Mouse (Mus musculus): ENCODE data around the gene Vmp1. TPM values are rescaled to one million over a fixed set of nuclear protein-coding genes. Genes with fewer than 3 reads are reported as not detected.

Vmp1 gene
- polyA plus RNA-seq, 1 experiment from 2014 or later, result 96.7 TPM

GRCm38 (mm10) chr11:86646885-86647459 lies 36.7 kb downstream of the Vmp1 start:
- peaks cover 11% of the 10 kb centered on the region for H3K36me3 ChIP-seq
- H3K9me3 ChIP-seq (replicated peaks), result no peaks in the 10 kb centered on the region
- 97% methylated on average over 3 of the region's 3 CpGs for WGBS
- DNase-seq (ENCODE audit: low spot score), result no peak
- no peaks in the 10 kb centered on the region for H3K27me3 ChIP-seq (ENCODE audit: low read depth, poor library complexity, severe bottlenecking)
- peaks cover 18% of the 10 kb centered on the region for H3K4me1 ChIP-seq
- no peak overlapping the region for H3K27ac ChIP-seq (replicated peaks)
- H3K4me3 ChIP-seq, result no peak overlapping the region

- 70% methylated on average over 7 of the region's 7 CpGs for WGBS
- H3K4me1 ChIP-seq, result peaks cover 18% of the 10 kb centered on the region
- no peaks in the 10 kb centered on the region for H3K9me3 ChIP-seq (replicated peaks)
- H3K27ac ChIP-seq (replicated peaks), result 0 out of 2 replicates have a peak overlapping the region, but pooled peaks have one; percentile 9
- H3K27me3 ChIP-seq (ENCODE audit: low read depth, poor library complexity, severe bottlenecking), result no peaks in the 10 kb centered on the region
- DNase-seq (ENCODE audit: low spot score), result peak; percentile 17
- H3K4me3 ChIP-seq, result no peak overlapping the region
- H3K36me3 ChIP-seq, result peaks cover 14% of the 10 kb centered on the region
These were observed 37.4 kb downstream of the Vmp1 start for GRCm38 (mm10) chr11:86646136-86646834.

DNA sequence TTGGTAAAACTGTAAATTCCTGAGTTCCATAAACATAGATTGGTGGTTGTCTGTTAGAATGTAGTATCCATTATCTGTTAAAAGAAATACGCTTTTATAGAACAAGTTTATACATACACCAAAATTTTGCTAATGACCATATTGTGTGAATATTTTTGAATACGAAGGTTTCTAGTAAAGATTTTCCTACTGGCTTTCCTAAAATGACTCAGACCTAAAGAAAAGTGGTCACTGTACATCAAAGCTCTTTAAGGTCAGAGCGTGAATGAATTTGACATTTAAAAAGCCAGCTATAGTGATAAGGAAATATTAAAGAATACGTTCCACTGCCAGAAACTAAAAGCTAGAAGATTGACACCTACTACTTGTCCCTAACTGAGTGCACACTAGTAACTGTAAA lies 39.1 kb downstream of the Vmp1 start:
- Histone ChIP-seq H3K27me3 (ENCODE audit: low read depth, poor library complexity, severe bottlenecking) (no peaks in the 10 kb centered on the region), H3K9me3 (replicated peaks) (no peaks in the 10 kb centered on the region), H3K4me1 (peaks cover 11% of the 10 kb centered on the region), H3K36me3 (peaks cover 24% of the 10 kb centered on the region), H3K4me3 (no peak overlapping the region), H3K27ac (replicated peaks) (no peak overlapping the region)
- 95% methylated on average over 4 of the region's 4 CpGs for WGBS
- DNase-seq (ENCODE audit: low spot score), result no peak

- Histone ChIP-seq H3K27me3 (ENCODE audit: low read depth, poor library complexity, severe bottlenecking) (no peaks in the 10 kb centered on the region), H3K27ac (replicated peaks) (no peak overlapping the region), H3K4me3 (no peak overlapping the region), H3K4me1 (peaks cover 5% of the 10 kb centered on the region), H3K9me3 (replicated peaks) (no peaks in the 10 kb centered on the region), H3K36me3 (peaks cover 24% of the 10 kb centered on the region)
- WGBS, result 91% methylated on average over 4 of the region's 4 CpGs
- no peak for DNase-seq (ENCODE audit: low spot score)
These were observed 41.9 kb downstream of the Vmp1 start for GRCm38 (mm10) chr11:86641714-86642113.

DNA sequence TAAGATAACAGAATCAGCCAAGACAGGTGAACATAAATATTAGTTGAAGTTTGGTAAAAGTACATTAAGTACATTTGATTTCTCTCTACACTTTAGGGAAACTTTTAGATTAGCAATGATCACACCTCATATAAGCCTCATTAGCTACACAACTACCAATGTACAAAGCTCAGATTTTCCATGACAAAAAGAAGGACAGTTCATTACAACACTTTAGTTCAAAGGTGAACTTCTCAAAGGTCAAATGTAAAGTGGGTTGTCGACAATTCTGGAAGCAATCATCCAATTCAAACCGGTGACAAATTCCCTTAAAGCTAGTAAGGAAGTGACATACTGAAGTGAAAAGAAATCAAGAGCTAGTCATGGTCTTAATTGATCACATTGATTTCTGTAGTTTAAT lies 45.9 kb downstream of the Vmp1 start:
- 85% methylated on average over 2 of the region's 2 CpGs for WGBS
- no peak overlapping the region for H3K27ac ChIP-seq (replicated peaks)

DNA sequence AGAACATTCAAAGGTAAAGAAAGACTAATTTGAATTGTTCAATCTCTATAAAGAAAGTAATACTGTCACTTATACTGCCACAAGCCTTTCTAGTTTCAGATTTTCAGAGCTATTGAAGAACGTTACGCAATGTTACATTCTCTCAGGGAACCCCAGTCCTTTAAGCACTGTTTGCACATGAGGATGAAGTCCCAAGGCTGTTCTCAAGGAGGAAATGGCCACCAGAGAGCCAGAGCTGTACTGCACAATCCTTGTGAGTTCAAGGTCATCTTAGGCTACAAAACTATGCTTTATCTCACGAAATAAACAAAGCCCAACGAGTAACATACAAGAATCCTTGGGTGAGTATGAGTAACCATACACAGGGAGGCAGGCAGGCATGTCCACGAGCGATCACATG lies 49.2 kb downstream of the Vmp1 start:
- Histone ChIP-seq H3K27me3 (ENCODE audit: low read depth, poor library complexity, severe bottlenecking) (no peaks in the 10 kb centered on the region), H3K36me3 (peaks cover 35% of the 10 kb centered on the region), H3K9me3 (replicated peaks) (no peaks in the 10 kb centered on the region), H3K4me1 (no peaks in the 10 kb centered on the region), H3K27ac (replicated peaks) (no peak overlapping the region), H3K4me3 (no peak overlapping the region)
- WGBS, result 93% methylated on average over 6 of the region's 6 CpGs
- DNase-seq (ENCODE audit: low spot score), result no peak

More for the DNA sequence above, 45.9 kb downstream of the Vmp1 start:
- no peaks in the 10 kb centered on the region for H3K9me3 ChIP-seq (replicated peaks)
- H3K36me3 ChIP-seq, result peaks cover 32% of the 10 kb centered on the region
- DNase-seq (ENCODE audit: low spot score), result no peak
- H3K4me1 ChIP-seq, result no peaks in the 10 kb centered on the region
- no peak overlapping the region for H3K4me3 ChIP-seq
- H3K27me3 ChIP-seq (ENCODE audit: low read depth, poor library complexity, severe bottlenecking), result no peaks in the 10 kb centered on the region

DNA sequence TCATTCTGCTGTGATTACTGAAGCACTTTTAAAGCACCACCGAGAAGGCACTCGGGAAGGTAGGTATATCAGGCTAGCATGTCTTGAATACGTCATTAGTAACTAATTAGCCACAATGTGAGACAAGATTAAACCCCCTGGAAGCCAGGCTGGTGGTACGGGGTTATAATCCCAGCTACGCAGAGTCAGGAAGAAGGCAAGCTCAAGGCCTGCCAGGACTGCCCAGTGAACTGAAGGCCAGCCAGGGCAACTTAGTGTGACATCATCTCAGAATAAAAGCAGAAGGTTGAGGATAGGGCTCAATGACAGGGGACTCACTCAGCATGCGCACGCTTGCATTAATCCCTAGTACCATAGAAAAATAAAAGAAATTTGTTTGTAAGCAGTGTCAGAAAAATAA lies 53.7 kb downstream of the Vmp1 start:
- peaks cover 33% of the 10 kb centered on the region for H3K36me3 ChIP-seq
- no peak overlapping the region for H3K4me3 ChIP-seq
- no peaks in the 10 kb centered on the region for H3K27me3 ChIP-seq (ENCODE audit: low read depth, poor library complexity, severe bottlenecking)
- 90% methylated on average over 7 of the region's 7 CpGs for WGBS
- H3K27ac ChIP-seq (replicated peaks), result no peak overlapping the region
- DNase-seq (ENCODE audit: low spot score), result no peak
- no peaks in the 10 kb centered on the region for H3K4me1 ChIP-seq
- H3K9me3 ChIP-seq (replicated peaks), result no peaks in the 10 kb centered on the region

DNA sequence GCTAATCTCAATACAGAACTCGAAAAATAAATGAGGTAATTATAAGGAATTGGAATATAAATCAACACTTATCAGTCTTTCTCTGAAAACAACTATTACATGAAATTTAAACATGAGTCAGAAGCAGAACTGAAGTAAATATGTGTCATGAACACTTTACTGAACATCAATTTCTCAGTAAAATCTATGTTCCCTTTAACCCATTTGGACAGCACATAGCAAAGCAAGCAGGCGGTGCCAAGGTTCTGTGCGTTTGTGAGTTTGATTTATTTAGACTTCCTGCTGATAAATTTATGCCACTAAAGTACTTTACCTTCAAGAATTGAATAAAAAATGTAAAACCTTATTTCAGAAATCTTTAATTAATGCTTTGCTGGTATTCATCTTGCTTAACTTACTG lies 54.2 kb downstream of the Vmp1 start:
- WGBS, result 86% methylated on average over 3 of the region's 3 CpGs
- Histone ChIP-seq H3K4me1 (no peaks in the 10 kb centered on the region), H3K9me3 (replicated peaks) (no peaks in the 10 kb centered on the region), H3K4me3 (no peak overlapping the region), H3K27ac (replicated peaks) (no peak overlapping the region), H3K36me3 (peaks cover 28% of the 10 kb centered on the region), H3K27me3 (ENCODE audit: low read depth, poor library complexity, severe bottlenecking) (no peaks in the 10 kb centered on the region)
- no peak for DNase-seq (ENCODE audit: low spot score)

DNA sequence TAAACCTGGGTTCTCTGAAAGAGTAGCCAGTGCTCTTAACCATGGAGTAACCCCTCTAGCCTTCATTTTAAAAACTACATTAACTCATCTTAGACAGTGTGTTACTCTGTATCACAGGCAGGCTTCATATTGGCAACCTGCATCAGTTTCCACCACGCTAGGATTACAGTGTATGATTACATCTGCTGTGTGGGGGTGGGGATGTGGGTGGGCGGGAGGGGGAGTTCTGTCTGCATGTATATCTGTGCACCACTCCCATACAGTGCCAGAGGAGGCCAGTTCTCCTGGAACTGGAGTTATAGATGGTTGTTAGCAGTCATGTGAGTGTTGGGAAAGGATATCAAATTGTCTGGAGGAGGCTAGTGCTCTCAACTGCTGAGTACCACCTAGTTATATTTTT lies 55.2 kb downstream of the Vmp1 start:
- no peaks in the 10 kb centered on the region for H3K4me1 ChIP-seq
- H3K4me3 ChIP-seq, result no peak overlapping the region
- H3K27ac ChIP-seq (replicated peaks), result no peak overlapping the region
- WGBS, result 85% methylated on average over 2 of the region's 2 CpGs
- no peaks in the 10 kb centered on the region for H3K27me3 ChIP-seq (ENCODE audit: low read depth, poor library complexity, severe bottlenecking)
- H3K36me3 ChIP-seq, result peaks cover 25% of the 10 kb centered on the region
- DNase-seq (ENCODE audit: low spot score), result no peak
- no peaks in the 10 kb centered on the region for H3K9me3 ChIP-seq (replicated peaks)

DNA sequence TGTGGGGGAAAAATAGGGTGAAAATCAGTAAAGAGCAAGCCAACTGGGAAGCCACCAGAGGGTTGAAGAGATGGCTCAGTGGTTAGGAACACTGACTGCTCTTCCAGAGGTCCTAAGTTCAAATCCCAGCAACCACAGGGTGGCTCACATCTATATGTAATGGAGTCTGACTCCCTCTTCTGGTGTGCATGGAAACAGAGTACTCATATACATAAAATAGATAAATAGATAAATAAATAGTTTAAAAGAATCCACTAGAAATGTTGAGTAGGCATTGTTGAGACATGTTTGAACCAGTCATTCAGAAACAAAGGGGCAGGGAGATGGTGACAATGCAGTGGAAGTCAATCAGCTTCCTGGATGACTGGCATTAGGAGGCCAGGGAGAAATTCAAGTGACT lies 56.0 kb downstream of the Vmp1 start:
- no peak overlapping the region for H3K4me3 ChIP-seq
- no peaks in the 10 kb centered on the region for H3K27me3 ChIP-seq (ENCODE audit: low read depth, poor library complexity, severe bottlenecking)
- H3K36me3 ChIP-seq, result peaks cover 20% of the 10 kb centered on the region
- H3K27ac ChIP-seq (replicated peaks), result no peak overlapping the region
- DNase-seq (ENCODE audit: low spot score), result no peak
- H3K4me1 ChIP-seq, result no peaks in the 10 kb centered on the region
- no peaks in the 10 kb centered on the region for H3K9me3 ChIP-seq (replicated peaks)

DNA sequence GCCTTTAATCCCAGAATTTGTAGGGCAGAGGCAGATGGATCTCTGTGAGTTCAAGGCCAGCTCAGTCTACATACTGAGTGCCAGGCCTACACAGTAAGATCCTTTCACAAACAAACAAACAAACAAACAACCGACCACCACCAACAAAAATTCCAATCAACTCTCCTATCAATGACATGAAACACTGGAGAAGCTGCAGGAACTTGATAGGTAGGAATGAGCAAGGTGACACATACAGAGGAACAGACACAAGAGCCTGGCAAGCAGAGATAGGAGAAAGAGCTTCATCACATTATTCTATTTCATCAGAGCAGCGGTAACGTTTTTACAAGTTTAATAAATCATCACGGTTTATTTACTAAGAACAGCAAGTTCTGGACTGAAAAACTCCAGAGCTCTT lies 56.9 kb downstream of the Vmp1 start:
- Histone ChIP-seq H3K4me1 (no peaks in the 10 kb centered on the region), H3K9me3 (replicated peaks) (no peaks in the 10 kb centered on the region), H3K27me3 (ENCODE audit: low read depth, poor library complexity, severe bottlenecking) (no peaks in the 10 kb centered on the region), H3K36me3 (peaks cover 15% of the 10 kb centered on the region), H3K4me3 (no peak overlapping the region), H3K27ac (replicated peaks) (no peak overlapping the region)
- WGBS, result 94% methylated on average over 4 of the region's 4 CpGs
- no peak for DNase-seq (ENCODE audit: low spot score)

DNA sequence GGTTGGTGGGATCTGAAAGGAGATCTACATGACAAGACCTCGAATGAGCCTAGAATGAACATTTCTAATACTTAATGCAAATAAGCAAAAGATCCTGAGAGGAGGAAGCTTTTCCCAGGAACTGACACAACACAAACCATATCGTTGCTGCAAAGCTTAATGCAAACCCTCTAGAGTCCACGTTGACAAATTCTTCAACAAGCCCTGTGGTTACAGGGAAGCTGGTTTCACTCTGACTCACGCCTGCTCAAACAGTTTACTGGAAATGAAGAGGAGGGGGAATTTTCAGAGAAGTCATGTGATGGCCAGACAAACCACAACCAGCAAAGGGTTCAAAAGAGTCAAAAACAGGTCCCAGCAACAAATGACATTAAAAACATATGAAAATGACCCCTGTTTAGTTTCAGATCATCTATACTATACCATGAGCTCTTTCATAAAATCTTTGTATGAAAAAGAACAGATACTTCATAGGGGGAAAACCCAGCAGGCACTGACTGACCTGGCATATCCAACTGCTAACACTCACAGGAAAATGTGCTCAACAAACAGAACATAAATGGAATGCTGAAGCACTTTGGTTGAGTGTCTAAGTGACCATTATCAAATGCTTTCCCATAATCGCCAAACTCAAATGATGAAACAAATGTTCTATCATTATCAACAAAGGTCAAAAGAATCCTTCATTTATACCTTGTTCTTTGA lies 59.2 kb downstream of the Vmp1 start:
- Histone ChIP-seq H3K27ac (replicated peaks) (no peak overlapping the region), H3K9me3 (replicated peaks) (no peaks in the 10 kb centered on the region), H3K4me3 (no peak overlapping the region), H3K4me1 (no peaks in the 10 kb centered on the region), H3K27me3 (ENCODE audit: low read depth, poor library complexity, severe bottlenecking) (no peaks in the 10 kb centered on the region), H3K36me3 (no peaks in the 10 kb centered on the region)
- WGBS, result 79% methylated on average over 5 of the region's 5 CpGs
- no peak for DNase-seq (ENCODE audit: low spot score)

GRCm38 (mm10) chr11:86623402-86624010 lies 60.1 kb downstream of the Vmp1 start:
- Histone ChIP-seq H3K36me3 (no peaks in the 10 kb centered on the region), H3K9me3 (replicated peaks) (no peaks in the 10 kb centered on the region), H3K4me1 (no peaks in the 10 kb centered on the region), H3K4me3 (no peak overlapping the region), H3K27me3 (ENCODE audit: low read depth, poor library complexity, severe bottlenecking) (no peaks in the 10 kb centered on the region), H3K27ac (replicated peaks) (no peak overlapping the region)
- DNase-seq (ENCODE audit: low spot score), result no peak
- WGBS, result 94% methylated on average over 1 of the region's 1 CpGs
